Mouse (Mus musculus) neural tube, embryonic 11.5 days (tissue): ENCODE results near the gene Serinc4. TPM values are rescaled to one million over a fixed set of nuclear protein-coding genes. Genes with fewer than 3 reads are reported as not detected.
A peak's percentile ranks its signal among the peaks of the same experiment; 100 is the strongest.

Experiments used
- ATAC-seq: fragments of 200-750 bp; cut with Nextera tagmentation; 2 replicates; pipeline ENCODE4 v1.8.0; 2017; ENCODE audit warnings: moderate number of reproducible peaks, mild to moderate bottlenecking, moderate TSS enrichment, moderate library complexity; ENCODE audit not compliant: insufficient read depth, low FRiP score, low TSS enrichment
- DNase-seq: peaks from one replicate; pipeline ENCODE4 v3.0.0-alpha.2; 2015; ENCODE audit warnings: low spot score
- H3K27ac ChIP-seq: fragments of 300-500 bp; sonication (generic); 2 replicates; pipeline ENCODE4 v1.5.1; 2014; ENCODE audit warnings: low read depth, mild to moderate bottlenecking, low read length
- H3K27me3 ChIP-seq: fragments of 300-500 bp; sonication (generic); 2 replicates; pipeline ENCODE4 v1.6.1; 2014; ENCODE audit warnings: mild to moderate bottlenecking, low read length, mixed read lengths; ENCODE audit not compliant: control insufficient read depth, insufficient read depth
- H3K36me3 ChIP-seq: fragments of 300-500 bp; sonication (generic); 2 replicates; pipeline ENCODE4 v1.6.1; 2014; ENCODE audit warnings: mild to moderate bottlenecking, low read length, moderate library complexity, mixed read lengths; ENCODE audit not compliant: control insufficient read depth, insufficient read depth
- H3K4me1 ChIP-seq: fragments of 300-500 bp; sonication (generic); 2 replicates; pipeline ENCODE4 v1.6.1; 2014; ENCODE audit warnings: low read length, mixed read lengths; ENCODE audit not compliant: control insufficient read depth, insufficient read depth
- H3K4me2 ChIP-seq: fragments of 300-500 bp; sonication (generic); 2 replicates; pipeline ENCODE4 v1.6.1; 2014; ENCODE audit warnings: low read depth, mild to moderate bottlenecking, moderate library complexity
- H3K4me3 ChIP-seq: fragments of 300-500 bp; sonication (generic); 2 replicates; pipeline ENCODE4 v1.5.1; 2014; ENCODE audit warnings: low read depth, low read length
- H3K9ac ChIP-seq: fragments of 300-500 bp; sonication (generic); 2 replicates; pipeline ENCODE4 v1.6.1; 2014; ENCODE audit warnings: mild to moderate bottlenecking, low read length
- H3K9me3 ChIP-seq: fragments of 300-500 bp; sonication (generic); 2 replicates; pipeline ENCODE4 v1.6.1; 2016; ENCODE audit warnings: low read length; ENCODE audit not compliant: control insufficient read depth
- WGBS: fragments of 180-500 bp; shearing (Covaris S2); extraction: QIAGEN DNeasy Blood & Tissue Kit; methylation state at CpG from one replicate; pipeline ENCODE4 v1.1.7; 2014; 5-methylcytosine and 5-hydroxymethylcytosine counted together
- polyA plus RNA-seq: library from polyadenylated mRNA; unstranded; fragments of >200 nt; fragmentation: Nextera tagmentation; extraction: Ambion mirVana; gene quantifications from 2 replicates; pipeline ENCODE4 v1.2.1, GENCODE M21; 2014

Gene Serinc4
- polyA plus RNA-seq, 1 experiment from 2014 or later, result 0.72 TPM

GRCm38 (mm10) chr2:121444178-121444577 is 12.4 kb downstream of the Serinc4 start, which contains the start of gene Ell3:
TSS of gene Ell3 (minus strand) at chr2:121444278.
- WGBS, result 86% methylated on average over 1 of the region's 1 CpGs
- H3K9me3 ChIP-seq, result no peaks in the 10 kb centered on the region
- H3K9ac ChIP-seq, result no peak within 1 kb of the TSS
- peaks cover 9% of the 10 kb centered on the region for H3K4me1 ChIP-seq
- H3K4me3 ChIP-seq, result no peak within 1 kb of the TSS
- no peaks in the 10 kb centered on the region for H3K36me3 ChIP-seq
- ATAC-seq, result no peak
- H3K27ac ChIP-seq, result no peak within 1 kb of the TSS
- no peak for DNase-seq
- no peak within 1 kb of the TSS for H3K4me2 ChIP-seq
- H3K27me3 ChIP-seq, result peaks cover 18% of the 10 kb centered on the region

GRCm38 (mm10) chr2:121443068-121443349 is 13.6 kb downstream of the Serinc4 start:
- Histone ChIP-seq H3K9ac (0 out of 2 replicates have a peak overlapping the region, but pooled peaks have one; percentile 10), H3K4me3 (peak overlapping the region; percentile 33; the same call in 1 of the 2 replicates), H3K4me1 (peaks cover 9% of the 10 kb centered on the region), H3K27ac (no peak overlapping the region), H3K4me2 (peak overlapping the region; percentile 57), H3K9me3 (no peaks in the 10 kb centered on the region), H3K36me3 (no peaks in the 10 kb centered on the region), H3K27me3 (peaks cover 18% of the 10 kb centered on the region)
- no peak for DNase-seq
- WGBS, result 10% methylated on average over 8 of the region's 8 CpGs
- no peak for ATAC-seq

- Histone ChIP-seq H3K27me3 (peaks cover 18% of the 10 kb centered on the region), H3K4me3 (peak overlapping the region; percentile 33), H3K9ac (peak overlapping the region; percentile 10; the same call in 1 of the 2 replicates), H3K4me2 (peak overlapping the region; percentile 57), H3K27ac (no peak overlapping the region), H3K4me1 (peaks cover 9% of the 10 kb centered on the region), H3K36me3 (peaks cover 2% of the 10 kb centered on the region; the same call in 1 of the 2 replicates), H3K9me3 (no peaks in the 10 kb centered on the region)
- peak; percentile 46 for DNase-seq
- no peak for ATAC-seq
- WGBS, result 1% methylated on average over 27 of the region's 30 CpGs
Measured at GRCm38 (mm10) chr2:121442259-121443067, 14.1 kb downstream of the Serinc4 start.

- DNase-seq (no peak), ATAC-seq (no peak)
- H3K9ac ChIP-seq, result no peak overlapping the region; the same call in 1 of the 2 replicates
- no peaks in the 10 kb centered on the region for H3K9me3 ChIP-seq
- H3K27me3 ChIP-seq, result peaks cover 18% of the 10 kb centered on the region
- peak overlapping the region; percentile 57 for H3K4me2 ChIP-seq
- H3K4me3 ChIP-seq, result peak overlapping the region; percentile 33
- peaks cover 9% of the 10 kb centered on the region for H3K4me1 ChIP-seq
- no peak overlapping the region for H3K27ac ChIP-seq
- WGBS, result 8% methylated on average over 11 of the region's 11 CpGs
- peaks cover 6% of the 10 kb centered on the region for H3K36me3 ChIP-seq
Measured at GRCm38 (mm10) chr2:121441800-121442199, 14.8 kb downstream of the Serinc4 start.

- Histone ChIP-seq H3K27ac (no peak overlapping the region), H3K9ac (no peak overlapping the region), H3K27me3 (peaks cover 18% of the 10 kb centered on the region), H3K4me3 (no peak overlapping the region), H3K4me2 (no peak overlapping the region), H3K4me1 (peaks cover 9% of the 10 kb centered on the region), H3K9me3 (no peaks in the 10 kb centered on the region), H3K36me3 (peaks cover 6% of the 10 kb centered on the region)
- ATAC-seq, result no peak
- 63% methylated on average over 5 of the region's 5 CpGs for WGBS
- DNase-seq, result no peak
Measured at GRCm38 (mm10) chr2:121440834-121441605, 15.6 kb downstream of the Serinc4 start.

- 77% methylated on average over 4 of the region's 4 CpGs for WGBS
- peaks cover 18% of the 10 kb centered on the region for H3K27me3 ChIP-seq
- peaks cover 7% of the 10 kb centered on the region for H3K36me3 ChIP-seq
Measured at GRCm38 (mm10) chr2:121439746-121440145, 16.8 kb downstream of the Serinc4 start.

GRCm38 (mm10) chr2:121434854-121435253 is 21.7 kb downstream of the Serinc4 start:
- Histone ChIP-seq H3K4me1 (no peaks in the 10 kb centered on the region), H3K27ac (no peak overlapping the region), H3K9me3 (no peaks in the 10 kb centered on the region), H3K9ac (no peak overlapping the region), H3K36me3 (peaks cover 35% of the 10 kb centered on the region), H3K27me3 (no peaks in the 10 kb centered on the region), H3K4me2 (no peak overlapping the region), H3K4me3 (no peak overlapping the region)
- 97% methylated on average over 1 of the region's 1 CpGs for WGBS
- DNase-seq (no peak), ATAC-seq (no peak)

More at GRCm38 (mm10) chr2:121439746-121440145, 16.8 kb downstream of the Serinc4 start:
- no peak for ATAC-seq
- H3K9ac ChIP-seq, result no peak overlapping the region
- no peaks in the 10 kb centered on the region for H3K9me3 ChIP-seq
- no peak overlapping the region for H3K4me2 ChIP-seq
- no peak overlapping the region for H3K27ac ChIP-seq
- H3K4me1 ChIP-seq, result peaks cover 9% of the 10 kb centered on the region
- H3K4me3 ChIP-seq, result no peak overlapping the region
- DNase-seq, result no peak

GRCm38 (mm10) chr2:121425890-121426289 is 30.7 kb downstream of the Serinc4 start:
- no peak overlapping the region for H3K4me3 ChIP-seq
- DNase-seq (no peak), ATAC-seq (no peak)
- 94% methylated on average over 2 of the region's 2 CpGs for WGBS
- peaks cover 22% of the 10 kb centered on the region for H3K36me3 ChIP-seq
- H3K9me3 ChIP-seq, result no peaks in the 10 kb centered on the region
- H3K27me3 ChIP-seq, result no peaks in the 10 kb centered on the region
- H3K27ac ChIP-seq, result no peak overlapping the region
- H3K4me2 ChIP-seq, result no peak overlapping the region
- no peaks in the 10 kb centered on the region for H3K4me1 ChIP-seq
- no peak overlapping the region for H3K9ac ChIP-seq
